Comparison of ENCODE assay signal across 16 mouse cellular contexts in the genomic region with DNA sequence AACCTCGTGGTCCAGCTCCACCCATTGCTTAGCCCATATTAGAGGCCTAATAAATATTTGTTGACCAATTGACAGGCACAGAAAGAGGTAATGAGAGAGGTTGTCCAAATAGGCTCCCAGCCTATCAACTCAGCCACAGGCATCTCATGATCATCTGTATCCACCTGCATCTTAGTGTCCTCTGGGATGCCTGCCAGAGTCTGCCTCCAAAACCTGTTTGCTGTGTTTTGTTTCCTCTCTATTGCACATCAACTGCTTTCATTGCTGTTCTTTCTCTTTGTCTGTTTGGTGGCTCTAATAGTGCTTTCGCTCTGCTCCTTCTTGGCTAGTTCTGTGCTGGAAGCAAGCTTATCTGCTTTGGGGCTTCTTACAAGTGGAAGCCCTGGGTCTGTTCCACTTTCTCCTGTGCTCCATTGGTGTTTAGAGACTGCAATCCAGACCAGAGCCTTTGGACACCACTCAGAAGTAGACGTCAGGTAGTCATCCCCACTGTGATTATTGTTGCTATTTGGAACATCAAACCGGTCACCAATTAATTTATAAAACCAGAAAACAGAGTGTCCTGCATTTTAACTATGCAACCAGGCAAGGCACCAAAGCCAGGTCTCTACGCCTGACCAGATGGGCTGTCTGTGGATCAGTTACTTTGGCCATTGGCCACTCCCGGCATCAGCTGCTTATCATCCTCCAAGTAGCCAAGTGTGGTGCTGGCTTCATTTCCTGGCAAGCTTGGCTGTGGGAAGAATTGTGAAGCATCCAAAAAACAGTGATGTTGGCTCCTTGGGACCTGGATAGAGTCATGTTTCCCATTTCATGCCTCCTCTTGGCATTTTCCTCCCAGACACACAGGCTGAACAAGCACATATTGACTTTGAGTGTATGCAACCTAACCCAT.
A peak's percentile ranks its signal among the peaks of the same experiment; 100 is the strongest.
DNase-seq lines count a peak whose midpoint lies in the region; ATAC-seq lines count a peak whose summit lies in the region.
"Had no signal": no experiment of that assay in that cellular context is flagged by ENCODE, and none has a peak within 500 bp of the region (broad histone marks: within the 10 kb centered on the region; RNA-seq: fewer than 3 reads in every experiment).

No protein-coding gene starts in this region.

- intact Hi-C loops in heart, postnatal 10 days (cut with DNase I), result no loop called here

- no peak overlapping the region for H3K4me2 ChIP-seq in heart, embryonic 11.5 days
- H3K4me2 ChIP-seq: heart, embryonic 15.5 days; liver, embryonic 12.5 days; midbrain, embryonic 15.5 days had no signal

- 79% methylated on average over 6 of the region's 6 CpGs for WGBS in heart, embryonic 11.5 days (ENCODE audit: insufficient replicate concordance)

- DNase-seq in heart, postnatal 10 days, result peak; percentile 3
- peak; percentile 87 for DNase-seq in brain, adult 2 months (ENCODE audit: low read depth, low spot score)
- DNase-seq in cerebellum, postnatal 4 days (ENCODE audit: low spot score in 2 of 2), result peak; percentile 24 to 75
- DNase-seq in lung, postnatal 25 days (ENCODE audit: low spot score), result no peak
- DNase-seq: adrenal gland, adult 8-10 months; embryo, embryonic 11 days; kidney, postnatal 10 days; lung, postnatal 36 days had no signal

- no peaks in the 10 kb centered on the region for H3K36me3 ChIP-seq in heart, embryonic 11.5 days (ENCODE audit: control insufficient read depth, insufficient read depth, low read length)
- H3K36me3 ChIP-seq: heart, embryonic 15.5 days; liver, embryonic 12.5 days; midbrain, embryonic 15.5 days had no signal

- H3K9me3 ChIP-seq in heart, embryonic 11.5 days (replicated peaks; ENCODE audit: control insufficient read depth, low read length), result no peaks in the 10 kb centered on the region
- H3K9me3 ChIP-seq: heart, embryonic 15.5 days; midbrain, embryonic 15.5 days had no signal

- no peaks in the 10 kb centered on the region for H3K4me1 ChIP-seq in heart, embryonic 11.5 days (ENCODE audit: control insufficient read depth, insufficient read depth, low read length)
- H3K4me1 ChIP-seq: heart, embryonic 15.5 days; liver, embryonic 12.5 days; midbrain, embryonic 15.5 days had no signal

- H3K4me3 ChIP-seq in heart, embryonic 11.5 days (ENCODE audit: low read depth, low read length), result no peak overlapping the region
- H3K4me3 ChIP-seq: erythroblast, embryonic 14.5 days; heart, embryonic 15.5 days; liver, embryonic 12.5 days; midbrain, embryonic 15.5 days had no signal

- no peak for ATAC-seq in heart, embryonic 11.5 days (replicated peaks; ENCODE audit: insufficient number of reproducible peaks, low FRiP score, low TSS enrichment)
- peak; percentile 74 for ATAC-seq in cerebellum, adult (ENCODE audit: insufficient number of reproducible peaks, low FRiP score, low TSS enrichment)
- no peak for ATAC-seq in frontal cortex, adult (ENCODE audit: low TSS enrichment)
- ATAC-seq: inflammation-experienced regulatory T-cells, adult 6 months; liver, embryonic 12.5 days; midbrain, embryonic 15.5 days had no signal

- no peak overlapping the region for H3K27ac ChIP-seq in heart, embryonic 11.5 days (ENCODE audit: low read depth, low read length)
- H3K27ac ChIP-seq: heart, embryonic 15.5 days; liver, embryonic 12.5 days; midbrain, embryonic 15.5 days had no signal

- no peaks in the 10 kb centered on the region for H3K27me3 ChIP-seq in heart, embryonic 11.5 days (ENCODE audit: control insufficient read depth, insufficient read depth, low read length)
- H3K27me3 ChIP-seq: heart, embryonic 15.5 days; liver, embryonic 12.5 days; midbrain, embryonic 15.5 days had no signal

- no peak overlapping the region for H3K9ac ChIP-seq in heart, embryonic 11.5 days (ENCODE audit: low read depth, low read length)
- H3K9ac ChIP-seq: heart, embryonic 15.5 days; liver, embryonic 12.5 days; midbrain, embryonic 15.5 days had no signal
